Mouse (Mus musculus) layer of hippocampus, adult 9-10 months (tissue): Measurements from ENCODE around the gene Gm3417.
"Not testable (repeated sequence)": the region's sequence is repeated elsewhere in the genome, so short reads cannot be mapped to it uniquely, and the experiment has no call there.

ENCODE experiments used
- DNase-seq: peaks from one replicate; pipeline ENCODE4 v3.0.0; 2022; ENCODE audit warnings: low spot score

Gm3417 gene

DNA sequence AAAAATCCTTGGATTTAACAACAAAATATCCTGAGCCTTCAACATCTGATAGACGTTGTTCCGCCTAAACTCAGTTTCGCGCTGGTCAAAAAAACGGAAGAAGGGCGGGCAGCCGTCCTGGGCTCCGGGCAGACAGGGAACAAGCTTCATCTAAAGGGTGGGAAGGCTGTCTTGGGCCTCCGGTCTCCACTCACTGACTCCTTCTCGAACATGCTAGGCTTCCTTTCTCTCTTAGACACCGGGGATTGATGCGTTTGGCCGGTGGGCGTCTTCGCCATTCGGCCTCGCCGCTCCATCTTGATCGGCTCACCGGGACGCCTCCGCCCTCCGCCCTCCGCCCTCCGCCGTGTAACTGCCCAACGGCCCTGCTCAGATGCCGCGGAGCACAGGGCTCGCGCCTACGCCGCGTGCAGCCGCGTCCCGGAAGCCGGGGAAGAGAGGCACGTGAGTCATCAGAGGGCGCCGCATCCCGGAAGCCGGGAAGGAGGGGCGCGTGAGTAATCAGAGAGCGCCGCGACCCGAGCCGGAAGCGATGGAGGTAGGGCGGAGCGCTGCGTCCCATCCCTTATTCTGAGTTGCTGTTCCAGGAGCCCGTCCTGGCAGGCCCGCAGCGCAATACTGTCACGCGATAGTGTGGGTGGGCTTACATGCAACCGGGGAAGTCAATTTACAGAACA lies at the start of gene Gm3417, which contains the start of gene 9030025P20Rik:
Gene Gm3417 (minus strand): TSS at position 429 of the 677 bp plus-strand sequence.
Gene 9030025P20Rik (plus strand): TSS at position 107 of the 677 bp plus-strand sequence.
- not testable (repeated sequence) for DNase-seq

DNA sequence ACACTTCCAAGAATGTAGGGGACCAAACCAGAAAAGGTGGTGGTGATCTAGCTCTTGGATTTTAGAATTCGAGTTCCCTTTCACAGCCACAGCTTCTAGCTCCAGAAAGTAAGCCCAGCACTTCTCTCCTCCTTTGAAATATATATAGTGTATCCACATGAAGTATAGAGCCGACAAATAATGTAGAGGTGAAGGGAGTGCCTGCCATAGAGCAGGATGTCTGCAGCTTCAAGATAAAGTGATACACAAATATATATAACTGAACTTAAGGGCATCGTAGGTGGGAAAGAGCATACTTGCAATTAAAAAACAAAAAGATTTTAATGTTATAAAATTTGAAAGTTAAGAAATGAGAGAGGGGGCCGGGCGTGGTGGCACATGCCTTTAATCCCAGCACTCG lies 46.9 kb upstream of the Gm3417 start:
- not testable (repeated sequence) for DNase-seq

DNA sequence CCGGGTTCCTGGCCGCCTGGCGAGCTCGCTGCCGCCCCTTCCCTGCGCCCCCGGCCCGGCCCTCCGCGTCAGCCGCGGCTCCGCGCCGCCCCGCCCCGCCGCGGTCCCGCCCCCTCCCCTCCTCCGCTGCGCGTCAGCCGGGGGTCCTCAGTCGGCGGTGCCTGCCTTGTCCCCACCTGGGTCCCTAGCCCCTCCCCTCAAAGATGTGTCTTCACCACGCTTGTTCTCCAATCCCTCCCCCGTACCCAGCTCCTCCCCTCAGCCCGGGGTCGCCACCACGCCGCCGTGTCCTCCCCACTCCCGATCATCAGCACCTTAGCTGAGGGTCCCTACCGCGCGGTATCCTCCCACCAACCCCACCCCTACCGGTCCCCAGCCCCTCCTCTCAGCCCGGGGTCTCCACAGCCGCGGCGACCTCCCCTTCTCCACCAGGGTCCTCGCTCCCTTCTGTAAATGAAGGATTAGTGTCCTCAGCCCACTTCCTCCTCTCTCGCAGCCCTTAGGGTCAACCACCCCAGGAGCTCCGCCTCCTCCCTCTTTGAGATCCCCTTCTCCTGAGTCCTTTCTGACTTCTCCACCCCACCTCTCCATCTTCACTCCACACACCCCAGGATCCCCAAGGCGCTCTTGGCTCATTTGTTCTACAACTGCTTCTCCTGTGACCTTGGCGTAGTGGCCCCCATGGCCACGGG lies 46.1 kb upstream of the Gm3417 start:
- not testable (repeated sequence) for DNase-seq

- not testable (repeated sequence) for DNase-seq
Observed at GRCm38 (mm10) chr17:15023878-15024492, 45.4 kb upstream of the Gm3417 start.

DNA sequence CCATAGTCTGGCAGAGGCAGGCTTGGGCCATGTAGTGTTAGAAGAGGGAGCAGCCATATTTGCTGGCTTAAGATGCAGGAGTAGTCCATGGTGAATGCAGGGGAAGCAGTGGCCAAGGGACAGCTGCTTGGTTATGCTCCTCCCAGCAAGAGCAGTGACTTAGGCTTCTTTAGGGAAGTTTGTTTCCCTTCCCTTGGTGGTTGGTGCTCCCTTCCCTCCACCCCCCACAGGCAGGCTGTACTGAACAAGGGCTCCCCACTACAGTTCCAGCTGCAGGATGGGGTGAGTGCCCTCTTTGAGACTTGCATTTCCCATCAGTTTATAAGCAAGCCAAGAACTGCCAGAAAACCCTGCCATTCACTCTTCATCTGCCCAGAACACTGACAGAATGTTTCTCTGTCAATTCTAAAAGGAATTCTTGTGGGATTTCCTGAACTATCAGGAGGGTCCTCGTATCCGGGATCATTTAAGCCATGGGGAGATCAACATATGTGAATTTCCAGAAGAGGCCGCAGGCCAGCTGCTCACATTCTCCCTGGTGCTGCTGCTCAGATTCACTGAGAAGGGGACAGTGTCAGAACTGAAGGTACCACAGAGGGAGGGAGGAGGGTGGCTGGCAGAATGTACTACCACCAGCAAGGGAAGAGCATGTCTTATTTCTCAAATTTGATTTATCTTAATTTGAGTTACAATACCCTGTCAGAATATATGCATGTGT lies 43.1 kb upstream of the Gm3417 start:
- DNase-seq = peak; percentile 21

GRCm38 (mm10) chr17:15009706-15010413 lies 31.3 kb upstream of the Gm3417 start, which contains the start of gene Gm3435:
TSS of gene Gm3435 (plus strand) at chr17:15010176.
- DNase-seq = not testable (repeated sequence)

DNA sequence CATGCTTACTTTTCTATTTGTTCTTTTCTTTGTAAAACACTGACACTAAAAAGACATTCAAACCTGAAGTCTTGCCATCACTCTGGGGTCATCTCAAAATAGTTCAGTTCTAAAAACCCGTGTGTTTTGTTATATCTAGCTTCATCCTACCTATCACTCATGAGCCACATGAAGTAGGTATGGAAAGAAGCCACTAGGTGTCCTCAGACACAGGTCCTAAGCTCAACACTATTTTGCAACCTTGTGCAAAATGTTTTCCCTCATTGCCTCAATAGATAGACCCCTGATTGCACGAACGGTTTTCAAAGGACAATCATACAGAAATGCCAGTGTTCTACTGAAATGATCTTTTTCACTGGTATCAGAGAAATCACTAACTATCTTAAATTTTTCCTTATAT lies 30.5 kb upstream of the Gm3417 start:
- not testable (repeated sequence) for DNase-seq

- DNase-seq = not testable (repeated sequence)
Observed at GRCm38 (mm10) chr17:15000047-15000446, 21.5 kb upstream of the Gm3417 start.

DNA sequence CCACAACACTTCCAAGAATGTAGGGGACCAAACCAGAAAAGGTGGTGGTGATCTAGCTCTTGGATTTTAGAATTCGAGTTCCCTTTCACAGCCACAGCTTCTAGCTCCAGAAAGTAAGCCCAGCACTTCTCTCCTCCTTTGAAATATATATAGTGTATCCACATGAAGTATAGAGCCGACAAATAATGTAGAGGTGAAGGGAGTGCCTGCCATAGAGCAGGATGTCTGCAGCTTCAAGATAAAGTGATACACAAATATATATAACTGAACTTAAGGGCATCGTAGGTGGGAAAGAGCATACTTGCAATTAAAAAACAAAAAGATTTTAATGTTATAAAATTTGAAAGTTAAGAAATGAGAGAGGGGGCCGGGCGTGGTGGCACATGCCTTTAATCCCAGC lies 15.6 kb upstream of the Gm3417 start:
- not testable (repeated sequence) for DNase-seq

DNA sequence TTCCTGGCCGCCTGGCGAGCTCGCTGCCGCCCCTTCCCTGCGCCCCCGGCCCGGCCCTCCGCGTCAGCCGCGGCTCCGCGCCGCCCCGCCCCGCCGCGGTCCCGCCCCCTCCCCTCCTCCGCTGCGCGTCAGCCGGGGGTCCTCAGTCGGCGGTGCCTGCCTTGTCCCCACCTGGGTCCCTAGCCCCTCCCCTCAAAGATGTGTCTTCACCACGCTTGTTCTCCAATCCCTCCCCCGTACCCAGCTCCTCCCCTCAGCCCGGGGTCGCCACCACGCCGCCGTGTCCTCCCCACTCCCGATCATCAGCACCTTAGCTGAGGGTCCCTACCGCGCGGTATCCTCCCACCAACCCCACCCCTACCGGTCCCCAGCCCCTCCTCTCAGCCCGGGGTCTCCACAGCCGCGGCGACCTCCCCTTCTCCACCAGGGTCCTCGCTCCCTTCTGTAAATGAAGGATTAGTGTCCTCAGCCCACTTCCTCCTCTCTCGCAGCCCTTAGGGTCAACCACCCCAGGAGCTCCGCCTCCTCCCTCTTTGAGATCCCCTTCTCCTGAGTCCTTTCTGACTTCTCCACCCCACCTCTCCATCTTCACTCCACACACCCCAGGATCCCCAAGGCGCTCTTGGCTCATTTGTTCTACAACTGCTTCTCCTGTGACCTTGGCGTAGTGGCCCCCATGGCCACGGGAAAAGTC lies 14.7 kb upstream of the Gm3417 start:
- not testable (repeated sequence) for DNase-seq

DNA sequence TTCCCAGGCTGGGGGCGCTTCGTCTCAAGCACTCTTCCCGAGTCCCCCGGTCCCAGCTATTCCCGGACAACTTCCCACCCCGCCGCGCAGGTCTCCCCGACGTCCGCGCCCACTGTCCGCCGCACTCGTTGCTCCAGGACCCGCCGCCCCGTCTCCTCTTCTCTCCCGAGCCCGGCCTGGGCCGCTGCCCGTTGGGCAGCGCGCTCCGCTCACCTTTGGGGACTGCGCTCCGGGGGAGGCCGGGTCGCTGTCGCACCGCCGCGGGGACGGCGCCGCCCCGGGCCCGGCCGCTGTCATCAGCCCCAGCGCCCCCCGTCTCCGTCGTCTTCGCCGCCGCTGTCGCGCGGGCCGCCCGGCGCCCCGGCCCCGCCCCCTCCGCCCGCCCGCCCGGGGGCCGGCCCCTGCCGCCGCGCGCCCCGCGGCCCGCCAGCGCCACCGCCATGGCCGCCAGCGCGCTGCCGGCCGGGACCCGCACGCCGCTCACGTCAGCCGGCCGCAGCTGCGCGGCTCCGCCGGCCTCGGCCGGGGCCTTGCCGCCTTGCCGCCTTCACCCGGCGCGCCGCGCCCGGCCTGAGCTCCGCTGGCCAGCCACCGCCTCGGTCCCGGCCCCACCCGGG lies 14.0 kb upstream of the Gm3417 start:
- not testable (repeated sequence) for DNase-seq

DNA sequence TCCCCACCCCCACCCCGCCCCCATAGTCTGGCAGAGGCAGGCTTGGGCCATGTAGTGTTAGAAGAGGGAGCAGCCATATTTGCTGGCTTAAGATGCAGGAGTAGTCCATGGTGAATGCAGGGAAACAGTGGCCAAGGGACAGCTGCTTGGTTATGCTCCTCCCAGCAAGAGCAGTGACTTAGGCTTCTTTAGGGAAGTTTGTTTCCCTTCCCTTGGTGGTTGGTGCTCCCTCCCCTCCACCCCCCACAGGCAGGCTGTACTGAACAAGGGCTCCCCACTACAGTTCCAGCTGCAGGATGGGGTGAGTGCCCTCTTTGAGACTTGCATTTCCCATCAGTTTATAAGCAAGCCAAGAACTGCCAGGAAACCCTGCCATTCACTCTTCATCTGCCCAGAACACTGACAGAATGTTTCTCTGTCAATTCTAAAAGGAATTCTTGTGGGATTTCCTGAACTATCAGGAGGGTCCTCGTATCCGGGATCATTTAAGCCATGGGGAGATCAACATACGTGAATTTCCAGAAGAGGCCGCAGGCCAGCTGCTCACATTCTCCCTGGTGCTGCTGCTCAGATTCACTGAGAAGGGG lies 11.6 kb upstream of the Gm3417 start:
- not testable (repeated sequence) for DNase-seq

GRCm38 (mm10) chr17:14977718-14978361 lies 750 bp downstream of the Gm3417 start:
- not testable (repeated sequence) for DNase-seq

GRCm38 (mm10) chr17:14968373-14968913 lies 10.1 kb downstream of the Gm3417 start:
- not testable (repeated sequence) for DNase-seq

GRCm38 (mm10) chr17:14961557-14962154 lies 16.9 kb downstream of the Gm3417 start:
- not testable (repeated sequence) for DNase-seq

GRCm38 (mm10) chr17:14960951-14961556 lies 17.5 kb downstream of the Gm3417 start, which contains the start of gene Phf10:
TSS of gene Phf10 (minus strand) at chr17:14961273.
- not testable (repeated sequence) for DNase-seq

- no peak for DNase-seq
Observed at GRCm38 (mm10) chr17:14960520-14960919, 18.1 kb downstream of the Gm3417 start.

DNA sequence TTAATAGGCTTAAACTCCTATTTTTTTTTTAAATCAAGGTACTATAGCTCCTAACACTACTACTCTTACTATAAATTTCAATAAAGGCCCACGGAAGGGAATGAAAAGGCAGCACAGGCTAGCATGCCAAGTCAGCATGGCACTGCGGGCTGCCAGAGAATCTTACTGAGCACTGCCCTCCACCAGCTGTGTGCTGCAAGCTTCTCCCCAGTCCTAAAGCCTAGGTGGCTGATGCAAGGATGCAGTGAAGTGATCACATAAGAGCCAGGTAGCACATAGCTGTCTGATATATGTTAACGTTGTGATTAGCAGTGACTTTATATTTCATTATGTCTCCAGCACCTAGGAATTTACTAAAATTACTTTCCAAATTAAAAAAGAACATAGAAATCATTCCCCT lies 18.6 kb downstream of the Gm3417 start:
- no peak for DNase-seq
